Mouse (Mus musculus) kidney, embryonic 14.5 days (tissue): ENCODE results near the gene Suclg1. TPM values are rescaled to one million over a fixed set of nuclear protein-coding genes. Genes with fewer than 3 reads are reported as not detected.

Experiments used
- ATAC-seq: fragments of 200-750 bp; cut with Nextera tagmentation; 2 replicates; pipeline ENCODE4 v1.8.0; 2017; ENCODE audit warnings: moderate number of reproducible peaks, mild to moderate bottlenecking, moderate TSS enrichment, moderate library complexity; ENCODE audit not compliant: low FRiP score, low TSS enrichment
- H3K27ac ChIP-seq: fragments of 300-500 bp; sonication (generic); 2 replicates; pipeline ENCODE4 v1.5.1; 2014; ENCODE audit warnings: low read depth, mild to moderate bottlenecking, low read length, moderate library complexity, mixed read lengths
- H3K27me3 ChIP-seq: fragments of 300-500 bp; sonication (generic); 2 replicates; pipeline ENCODE4 v1.6.1; 2014; ENCODE audit warnings: mild to moderate bottlenecking, low read length; ENCODE audit not compliant: control insufficient read depth, insufficient read depth
- H3K36me3 ChIP-seq: fragments of 300-500 bp; sonication (generic); 2 replicates; pipeline ENCODE4 v1.6.1; 2014; ENCODE audit warnings: low read length, mixed read lengths; ENCODE audit not compliant: control insufficient read depth, insufficient read depth
- H3K4me1 ChIP-seq: fragments of 300-500 bp; sonication (generic); 2 replicates; pipeline ENCODE4 v1.6.1; 2014; ENCODE audit warnings: low read length, mixed read lengths; ENCODE audit not compliant: control insufficient read depth, insufficient read depth
- H3K4me2 ChIP-seq: fragments of 300-500 bp; sonication (generic); replicated peaks from 2 replicates; pipeline ENCODE4 v1.6.1; 2014; ENCODE audit warnings: low read depth, mild to moderate bottlenecking, low read length
- H3K4me3 ChIP-seq: fragments of 300-500 bp; sonication (generic); 2 replicates; pipeline ENCODE4 v1.5.1; 2014; ENCODE audit warnings: mild to moderate bottlenecking, low read length
- H3K9ac ChIP-seq: fragments of 300-500 bp; sonication (generic); 2 replicates; pipeline ENCODE4 v1.6.1; 2014; ENCODE audit warnings: low read depth, mild to moderate bottlenecking, low read length, moderate library complexity
- H3K9me3 ChIP-seq: fragments of 300-500 bp; sonication (generic); 2 replicates; pipeline ENCODE4 v1.6.1; 2016; ENCODE audit warnings: low read length; ENCODE audit not compliant: control insufficient read depth
- WGBS: fragments of 180-500 bp; shearing (Covaris S2); extraction: QIAGEN DNeasy Blood & Tissue Kit; methylation state at CpG from one replicate; pipeline ENCODE4 v1.1.7; 2014; 5-methylcytosine and 5-hydroxymethylcytosine counted together
- polyA plus RNA-seq: library from polyadenylated mRNA; unstranded; fragments of >200 nt; fragmentation: Nextera tagmentation; extraction: Ambion mirVana; gene quantifications from 2 replicates; pipeline ENCODE4 v1.2.1, GENCODE M21; 2014

Gene Suclg1
- polyA plus RNA-seq, 1 experiment from 2014 or later, result 206 TPM

GRCm38 (mm10) chr6:73254307-73255228, 6.4 kb downstream of the Suclg1 start:
- no peaks in the 10 kb centered on the region for H3K27me3 ChIP-seq
- no peak overlapping the region for H3K9ac ChIP-seq
- no peak overlapping the region for H3K4me3 ChIP-seq
- ATAC-seq, result no peak
- no peaks in the 10 kb centered on the region for H3K9me3 ChIP-seq
- H3K4me1 ChIP-seq, result peaks cover 6% of the 10 kb centered on the region
- WGBS, result 73% methylated on average over 9 of the region's 9 CpGs
- H3K4me2 ChIP-seq, result no peak overlapping the region
- H3K27ac ChIP-seq, result no peak overlapping the region
- H3K36me3 ChIP-seq, result peaks cover 23% of the 10 kb centered on the region; the same call in 1 of the 2 replicates

DNA sequence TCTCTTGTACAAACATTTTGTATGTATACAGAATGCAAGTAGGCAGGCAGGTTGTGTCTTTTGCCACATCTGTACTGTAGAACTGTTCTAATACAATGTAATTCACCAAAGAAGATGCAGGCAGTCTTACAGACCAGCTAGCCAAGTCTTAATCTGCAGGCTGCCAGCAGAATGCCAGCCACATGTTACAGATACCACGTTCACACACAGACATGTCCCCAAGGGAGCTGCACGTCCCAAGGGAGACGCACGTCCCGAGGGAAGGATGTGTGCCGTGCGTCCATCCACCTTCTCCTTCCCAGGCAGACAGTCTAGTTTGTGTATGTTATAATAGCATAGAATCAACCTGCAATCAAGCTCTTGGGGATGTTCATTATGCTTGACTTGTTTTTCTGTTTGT, 8.9 kb downstream of the Suclg1 start:
- H3K9ac ChIP-seq, result no peak overlapping the region
- no peak overlapping the region for H3K4me2 ChIP-seq
- no peaks in the 10 kb centered on the region for H3K9me3 ChIP-seq
- 94% methylated on average over 7 of the region's 7 CpGs for WGBS
- H3K4me3 ChIP-seq, result no peak overlapping the region
- no peaks in the 10 kb centered on the region for H3K4me1 ChIP-seq
- H3K27me3 ChIP-seq, result no peaks in the 10 kb centered on the region
- peaks cover 41% of the 10 kb centered on the region for H3K36me3 ChIP-seq
- ATAC-seq, result no peak
- H3K27ac ChIP-seq, result no peak overlapping the region

GRCm38 (mm10) chr6:73260110-73260509, 11.9 kb downstream of the Suclg1 start:
- H3K36me3 ChIP-seq, result peaks cover 69% of the 10 kb centered on the region

GRCm38 (mm10) chr6:73264801-73265200, 16.6 kb downstream of the Suclg1 start:
- H3K9me3 ChIP-seq, result no peaks in the 10 kb centered on the region
- H3K9ac ChIP-seq, result no peak overlapping the region
- H3K4me1 ChIP-seq, result no peaks in the 10 kb centered on the region
- peaks cover 77% of the 10 kb centered on the region for H3K36me3 ChIP-seq
- H3K27me3 ChIP-seq, result no peaks in the 10 kb centered on the region
- H3K4me2 ChIP-seq, result no peak overlapping the region
- WGBS, result 52% methylated on average over 2 of the region's 2 CpGs
- no peak for ATAC-seq
- H3K27ac ChIP-seq, result no peak overlapping the region
- no peak overlapping the region for H3K4me3 ChIP-seq

More at GRCm38 (mm10) chr6:73260110-73260509, 11.9 kb downstream of the Suclg1 start:
- Histone ChIP-seq H3K27ac (no peak overlapping the region), H3K9me3 (no peaks in the 10 kb centered on the region), H3K4me3 (no peak overlapping the region), H3K9ac (no peak overlapping the region), H3K4me1 (no peaks in the 10 kb centered on the region), H3K27me3 (no peaks in the 10 kb centered on the region), H3K4me2 (no peak overlapping the region)
- no peak for ATAC-seq
- 92% methylated on average over 6 of the region's 6 CpGs for WGBS

GRCm38 (mm10) chr6:73267738-73268311, 19.6 kb downstream of the Suclg1 start:
- Histone ChIP-seq H3K9me3 (no peaks in the 10 kb centered on the region), H3K36me3 (peaks cover 83% of the 10 kb centered on the region), H3K27ac (no peak overlapping the region), H3K4me1 (no peaks in the 10 kb centered on the region), H3K9ac (no peak overlapping the region), H3K4me3 (no peak overlapping the region), H3K4me2 (no peak overlapping the region), H3K27me3 (no peaks in the 10 kb centered on the region)
- 90% methylated on average over 8 of the region's 8 CpGs for WGBS
- no peak for ATAC-seq

GRCm38 (mm10) chr6:73269374-73269773, 21.2 kb downstream of the Suclg1 start:
- Histone ChIP-seq H3K9me3 (no peaks in the 10 kb centered on the region), H3K4me2 (no peak overlapping the region), H3K4me1 (no peaks in the 10 kb centered on the region), H3K36me3 (peaks cover 83% of the 10 kb centered on the region), H3K27ac (no peak overlapping the region), H3K4me3 (no peak overlapping the region), H3K27me3 (no peaks in the 10 kb centered on the region), H3K9ac (no peak overlapping the region)
- ATAC-seq, result no peak
- WGBS, result 96% methylated on average over 3 of the region's 3 CpGs

DNA sequence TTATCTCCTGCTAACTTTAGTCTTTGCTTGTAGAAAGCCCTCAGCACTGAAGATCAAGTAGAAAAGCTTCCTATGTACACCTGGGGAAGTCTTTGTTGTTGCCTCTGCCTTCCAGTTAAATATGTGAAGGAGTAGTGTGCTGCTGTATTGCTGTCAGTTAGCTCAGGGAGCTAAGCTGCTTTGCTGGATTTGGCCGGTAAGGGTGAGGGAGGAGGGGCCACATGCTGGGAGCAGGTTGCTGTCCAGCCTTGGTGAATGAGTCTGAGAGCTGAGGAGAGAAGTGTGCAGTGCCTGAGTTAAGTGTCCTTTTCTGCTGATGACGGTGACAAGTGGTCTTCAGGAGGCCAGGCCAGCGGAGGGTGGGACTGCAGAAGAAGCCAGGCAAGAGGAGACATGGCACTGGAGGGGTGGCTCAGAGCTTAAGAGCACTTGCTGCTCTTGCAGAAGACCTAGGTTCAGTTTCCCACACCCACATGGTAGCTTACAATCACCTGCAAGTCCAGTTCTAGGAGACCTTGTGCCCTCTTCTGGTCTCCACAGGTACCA, 23.4 kb downstream of the Suclg1 start:
- Histone ChIP-seq H3K4me1 (no peaks in the 10 kb centered on the region), H3K27ac (no peak overlapping the region), H3K36me3 (peaks cover 86% of the 10 kb centered on the region), H3K4me2 (no peak overlapping the region), H3K27me3 (no peaks in the 10 kb centered on the region), H3K9me3 (no peaks in the 10 kb centered on the region), H3K4me3 (no peak overlapping the region), H3K9ac (no peak overlapping the region)
- ATAC-seq, result no peak
- 92% methylated on average over 3 of the region's 3 CpGs for whole genome bisulfite sequencing

GRCm38 (mm10) chr6:73275002-73275401, 26.8 kb downstream of the Suclg1 start:
- peaks cover 77% of the 10 kb centered on the region for H3K36me3 ChIP-seq
- no peak overlapping the region for H3K27ac ChIP-seq
- H3K27me3 ChIP-seq, result no peaks in the 10 kb centered on the region
- H3K4me2 ChIP-seq, result no peak overlapping the region
- no peaks in the 10 kb centered on the region for H3K4me1 ChIP-seq
- no peak overlapping the region for H3K9ac ChIP-seq
- no peaks in the 10 kb centered on the region for H3K9me3 ChIP-seq
- ATAC-seq, result no peak
- H3K4me3 ChIP-seq, result no peak overlapping the region
- WGBS, result 80% methylated on average over 5 of the region's 5 CpGs

DNA sequence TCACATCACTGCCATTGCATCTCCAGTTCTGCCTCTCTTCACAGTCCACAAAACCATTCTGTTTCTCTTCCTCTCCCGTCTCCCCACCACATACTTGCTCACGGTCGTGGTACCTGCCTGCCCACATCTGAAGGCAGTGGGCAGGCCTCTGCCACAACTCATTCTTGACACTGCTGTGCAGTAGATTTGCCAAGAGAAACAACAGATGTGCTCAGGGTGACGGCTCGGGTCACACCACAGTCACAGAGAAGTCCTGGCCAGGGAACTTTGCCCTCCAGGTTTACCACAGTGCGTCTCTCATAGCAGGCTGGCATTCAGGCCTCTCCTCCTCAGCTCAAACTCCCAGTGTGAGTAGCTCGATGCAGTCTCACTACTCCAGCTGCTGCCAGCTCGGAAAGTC, 31.5 kb downstream of the Suclg1 start:
- Histone ChIP-seq H3K4me1 (no peaks in the 10 kb centered on the region), H3K4me3 (no peak overlapping the region), H3K4me2 (no peak overlapping the region), H3K9me3 (no peaks in the 10 kb centered on the region), H3K36me3 (peaks cover 31% of the 10 kb centered on the region), H3K9ac (no peak overlapping the region), H3K27ac (no peak overlapping the region), H3K27me3 (no peaks in the 10 kb centered on the region)
- WGBS, result 37% methylated on average over 8 of the region's 8 CpGs
- peak; percentile 43 for ATAC-seq
